Mouse (Mus musculus): ENCODE data around the gene Rbx1.
"Not testable (repeated sequence)": the region's sequence is repeated elsewhere in the genome, so short reads cannot be mapped to it uniquely, and the experiment has no call there.

Gene Rbx1

GRCm38 (mm10) chr15:81465901-81466737, at the start of gene Rbx1:
Gene Rbx1, plus strand, starts transcription at chr15:81466296.
- peak; percentile 98 to 99 for DNase-seq

GRCm38 (mm10) chr15:81416763-81417310, 49.3 kb upstream of the Rbx1 start:
- DNase-seq, result peak in 1 of 2 experiments; percentile 4

- DNase-seq, result no peak
Observed at GRCm38 (mm10) chr15:81418065-81418464, 48.0 kb upstream of the Rbx1 start.

DNA sequence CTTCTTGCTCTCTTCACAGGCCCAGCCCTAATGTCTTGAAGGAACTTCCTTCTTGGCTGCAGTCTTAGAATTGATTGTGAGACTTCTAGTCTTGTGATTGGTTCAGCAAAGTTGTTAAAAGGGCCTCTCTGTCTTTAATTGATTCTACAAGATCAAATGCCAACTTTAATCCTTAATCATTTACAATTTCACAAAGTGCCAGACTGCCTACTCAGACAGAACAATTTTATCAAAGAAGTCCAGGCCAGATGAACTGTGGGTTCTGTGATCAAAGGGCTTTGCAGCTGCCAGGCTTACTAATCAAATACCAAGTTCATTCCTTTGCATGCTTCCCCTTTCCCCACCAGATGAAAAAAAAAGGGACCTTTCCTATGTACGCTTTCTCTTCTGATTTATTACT, 44.6 kb upstream of the Rbx1 start:
- DNase-seq, result no peak

GRCm38 (mm10) chr15:81422156-81422681, 43.9 kb upstream of the Rbx1 start:
- DNase-seq, result no peak

GRCm38 (mm10) chr15:81425311-81425710, 40.8 kb upstream of the Rbx1 start:
- DNase-seq, result no peak

- DNase-seq, result no peak
Observed at GRCm38 (mm10) chr15:81427947-81428346, 38.1 kb upstream of the Rbx1 start.

DNA sequence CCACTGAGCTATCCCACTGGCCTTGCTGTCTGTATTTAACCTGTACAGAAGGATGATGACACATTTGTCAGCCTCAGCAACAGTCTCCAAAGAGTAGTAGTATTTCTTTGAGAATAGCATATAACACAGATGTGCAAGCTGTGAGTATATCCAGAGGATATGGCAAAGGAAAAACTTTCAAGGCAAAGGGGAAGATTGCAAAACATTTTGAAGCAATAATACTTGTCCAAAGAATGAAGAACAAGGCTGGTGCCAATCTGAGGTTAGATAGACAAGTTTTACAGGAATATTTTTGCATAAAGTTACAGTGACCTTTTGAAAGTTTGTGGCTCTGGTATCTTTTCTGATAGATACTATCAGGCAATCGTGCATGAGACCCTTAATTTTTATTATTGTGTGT, 34.9 kb upstream of the Rbx1 start:
- DNase-seq, result no peak

DNA sequence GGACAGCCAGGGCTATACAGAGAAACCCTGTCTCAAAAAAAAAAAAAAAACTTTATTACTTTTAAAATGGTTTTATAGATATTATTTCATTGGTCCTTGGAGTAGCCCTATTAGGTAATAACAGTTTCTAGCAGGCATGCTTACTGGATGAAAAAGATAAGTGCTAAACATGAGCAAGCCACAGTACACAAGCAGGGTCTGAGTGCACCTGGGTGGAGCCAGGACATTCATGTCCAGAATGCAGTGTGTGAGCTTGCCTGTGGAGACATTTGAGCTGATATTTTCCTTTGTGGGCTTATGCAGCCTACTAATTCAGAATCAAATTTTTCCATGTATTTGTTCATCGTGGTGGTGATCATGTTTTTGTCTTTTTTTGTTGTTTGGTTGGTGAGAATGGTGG, 27.8 kb upstream of the Rbx1 start:
- DNase-seq, result no peak

DNA sequence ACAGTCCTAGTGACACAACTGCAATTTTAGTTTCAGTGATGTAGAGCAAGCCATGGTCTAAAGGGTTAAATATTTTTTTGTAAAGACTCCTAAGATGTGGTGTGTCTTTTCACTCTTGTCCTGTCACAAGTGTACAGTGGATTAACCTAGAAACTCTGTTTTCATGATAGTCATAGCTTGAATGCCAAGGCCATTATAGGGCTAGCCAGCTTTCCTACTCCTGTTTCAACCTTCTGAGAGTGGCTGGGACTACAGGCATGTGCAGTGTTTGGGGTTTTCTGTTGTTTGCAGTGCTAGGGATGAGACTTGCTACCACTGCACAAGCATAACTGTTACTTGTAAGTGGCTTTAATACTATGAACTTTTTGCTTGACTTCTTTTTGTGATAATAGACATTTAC, 26.9 kb upstream of the Rbx1 start:
- no peak for DNase-seq

GRCm38 (mm10) chr15:81448463-81448862, 17.6 kb upstream of the Rbx1 start:
- peak; percentile 65 to 75 for DNase-seq

GRCm38 (mm10) chr15:81461523-81461922, 4.6 kb upstream of the Rbx1 start:
- no peak for DNase-seq

DNA sequence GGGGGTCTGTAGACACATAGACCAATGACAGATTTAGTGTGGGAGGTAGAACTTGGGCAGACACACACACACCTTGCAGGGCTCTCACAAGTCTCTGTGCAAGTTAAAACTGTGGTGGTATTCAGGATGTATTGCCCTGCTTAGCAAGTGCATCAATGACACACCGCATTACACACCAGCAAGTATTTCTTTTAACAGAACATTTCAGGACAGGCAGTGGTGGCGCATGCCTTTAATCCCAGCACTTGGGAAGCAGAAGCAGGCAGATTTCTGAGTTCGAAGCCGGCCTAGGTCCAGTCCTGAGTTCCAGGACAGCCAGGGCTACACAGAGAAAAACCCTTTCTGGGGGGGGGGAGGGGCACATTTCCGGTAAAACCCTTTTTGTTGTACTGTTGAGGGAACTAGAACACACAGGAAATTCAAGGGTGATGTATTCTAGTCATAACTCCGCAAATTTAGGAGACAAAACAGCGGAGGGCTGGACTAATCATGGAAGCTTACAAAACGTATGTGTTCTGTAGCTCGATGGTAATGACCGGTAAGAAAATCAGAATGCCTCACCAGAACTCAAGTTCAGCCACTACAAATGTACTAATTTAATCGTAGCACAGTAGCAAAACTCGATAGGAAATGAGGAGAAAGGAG, 958 bp upstream of the Rbx1 start:
- no peak for DNase-seq

DNA sequence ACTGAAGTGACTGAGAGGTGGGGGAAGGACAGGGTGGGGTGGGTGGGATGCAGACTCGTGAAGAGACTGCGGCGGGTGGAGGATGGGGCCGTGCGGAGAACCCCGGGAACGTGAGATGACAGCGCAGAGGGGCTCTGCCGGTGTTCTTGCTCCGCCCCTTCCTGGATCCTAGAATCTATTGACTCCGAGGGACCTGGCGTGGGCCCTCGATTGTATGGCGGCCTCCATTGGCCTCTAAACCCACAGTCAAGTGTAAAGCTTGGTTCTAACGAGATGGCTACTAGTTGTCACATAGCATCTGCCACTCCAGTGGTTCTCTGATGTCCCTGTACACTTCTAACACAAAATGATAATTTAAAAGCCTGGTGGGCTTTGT, 630 bp downstream of the Rbx1 start:
- no peak for DNase-seq

DNA sequence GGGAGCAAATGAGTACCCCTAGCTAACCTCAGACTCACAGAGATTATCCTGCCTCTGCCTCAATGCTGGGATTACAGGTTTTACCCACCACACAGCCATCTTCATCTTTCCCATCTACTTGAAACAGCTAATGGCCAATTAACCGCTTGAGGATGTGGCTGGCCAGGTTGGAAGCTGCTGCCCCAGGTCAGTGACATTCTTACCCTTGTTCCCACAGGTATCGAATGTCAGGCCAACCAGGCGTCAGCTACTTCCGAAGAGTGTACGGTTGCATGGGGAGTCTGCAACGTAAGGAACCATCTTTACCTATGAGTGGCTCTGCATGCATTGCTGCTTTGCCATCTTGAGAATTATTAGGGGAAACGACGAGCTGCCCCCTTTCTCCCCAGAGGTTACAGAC, 4.6 kb downstream of the Rbx1 start:
- DNase-seq, result no peak

DNA sequence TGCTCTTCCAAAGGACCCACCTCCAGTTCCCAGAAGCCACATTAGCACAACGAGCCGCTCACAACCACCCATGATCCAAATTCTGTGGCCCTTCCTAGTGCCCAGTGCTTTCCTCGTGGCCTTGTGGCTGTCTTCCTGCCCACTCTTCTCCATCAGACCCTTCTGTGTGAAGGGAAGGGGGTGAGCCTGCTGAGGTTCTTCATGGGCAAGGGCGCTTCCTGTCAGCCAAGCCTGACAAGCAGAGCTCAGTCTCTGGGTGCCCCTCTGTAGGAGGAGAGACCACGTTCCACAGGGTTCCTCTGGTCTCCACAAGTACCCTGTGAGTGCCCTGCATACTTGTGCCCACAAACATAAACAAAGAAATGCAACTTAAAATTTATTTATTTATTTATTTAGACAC, 6.2 kb downstream of the Rbx1 start:
- DNase-seq, result no peak

- peak in 1 of 2 experiments; percentile 33 for DNase-seq
Observed at GRCm38 (mm10) chr15:81475654-81476053, 9.6 kb downstream of the Rbx1 start.

- DNase-seq, result peak in 1 of 2 experiments; percentile 26
Observed at GRCm38 (mm10) chr15:81476597-81476996, 10.5 kb downstream of the Rbx1 start.

DNA sequence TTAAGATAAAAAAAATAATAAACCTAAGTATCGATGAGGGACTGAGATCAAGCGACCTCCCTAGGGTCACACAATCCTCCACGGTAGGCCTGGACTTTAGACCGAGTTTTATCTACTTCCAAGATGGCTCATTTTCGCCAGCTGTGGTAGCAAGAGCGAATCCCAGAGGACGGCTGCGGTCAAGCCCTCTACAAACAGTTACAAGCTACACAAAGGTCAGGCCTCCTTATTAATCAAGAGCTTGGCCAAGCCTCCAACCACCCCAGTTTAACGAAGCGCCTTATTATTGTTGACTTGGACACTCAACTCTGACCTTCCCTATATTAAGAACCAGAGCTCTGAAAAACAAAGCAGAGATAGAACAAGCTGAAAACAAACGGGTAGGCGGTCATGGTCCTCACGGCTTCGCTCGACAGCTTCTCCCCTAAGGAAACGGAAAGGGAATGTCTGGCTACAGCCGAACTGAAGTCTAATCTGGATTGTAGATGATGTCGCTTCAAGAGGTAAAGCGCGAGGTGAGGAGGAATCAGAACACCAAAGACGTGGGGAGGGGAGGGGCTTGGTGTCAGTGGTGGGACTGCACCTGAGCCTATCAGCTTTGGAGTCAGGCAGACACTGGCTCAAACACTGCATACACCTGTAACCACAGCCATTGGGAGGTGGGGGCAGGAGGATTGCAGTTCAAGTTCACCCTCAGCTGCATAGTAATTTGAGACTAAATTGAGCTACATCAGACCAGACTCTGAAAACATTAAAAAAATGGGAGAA, 13.5 kb downstream of the Rbx1 start:
- DNase-seq, result no peak

- not testable (repeated sequence) for DNase-seq
Observed at GRCm38 (mm10) chr15:81480284-81480683, 14.2 kb downstream of the Rbx1 start.

GRCm38 (mm10) chr15:81480977-81481379, 14.9 kb downstream of the Rbx1 start:
- peak; percentile 60 to 75 for DNase-seq

- no peak for DNase-seq
Observed at GRCm38 (mm10) chr15:81482966-81483365, 16.9 kb downstream of the Rbx1 start.

- DNase-seq, result no peak
Observed at GRCm38 (mm10) chr15:81483691-81484090, 17.6 kb downstream of the Rbx1 start.

Measured in cerebellum, adult 18-20 months (tissue).